Mouse (Mus musculus): Measurements from ENCODE around the gene Chaf1b.

Gene Chaf1b

GRCm38 (mm10) chr16:93912808-93913207 is 29.1 kb downstream of the Chaf1b start:
- DNase-seq (ENCODE audit: low spot score in 2 of 2): no peak

- peak in 1 of 2 experiments; percentile 36 for DNase-seq (ENCODE audit: low spot score in 2 of 2)
These were observed 30.3 kb downstream of the Chaf1b start for GRCm38 (mm10) chr16:93913881-93914576.

GRCm38 (mm10) chr16:93915338-93915849 is 31.7 kb downstream of the Chaf1b start:
- no peak for DNase-seq (ENCODE audit: low spot score in 2 of 2)

- peak; percentile 84 to 85 for DNase-seq (ENCODE audit: low spot score in 2 of 2)
These were observed 34.3 kb downstream of the Chaf1b start for GRCm38 (mm10) chr16:93917712-93918678.

- no peak for DNase-seq (ENCODE audit: low spot score in 2 of 2)
These were observed 35.0 kb downstream of the Chaf1b start for GRCm38 (mm10) chr16:93918679-93919060.

- no peak for DNase-seq (ENCODE audit: low spot score in 2 of 2)
These were observed 35.5 kb downstream of the Chaf1b start for GRCm38 (mm10) chr16:93919189-93919588.

GRCm38 (mm10) chr16:93920673-93921072 is 37.0 kb downstream of the Chaf1b start:
- DNase-seq (ENCODE audit: low spot score in 2 of 2): no peak

- DNase-seq (ENCODE audit: low spot score in 2 of 2): no peak
These were observed 39.2 kb downstream of the Chaf1b start for GRCm38 (mm10) chr16:93922835-93923389.

GRCm38 (mm10) chr16:93923788-93924187 is 40.1 kb downstream of the Chaf1b start:
- no peak for DNase-seq (ENCODE audit: low spot score in 2 of 2)

- no peak for DNase-seq (ENCODE audit: low spot score in 2 of 2)
These were observed 42.1 kb downstream of the Chaf1b start for GRCm38 (mm10) chr16:93925684-93926247.

GRCm38 (mm10) chr16:93929370-93930032 is 45.8 kb downstream of the Chaf1b start:
- no peak for DNase-seq (ENCODE audit: low spot score in 2 of 2)

- DNase-seq (ENCODE audit: low spot score in 2 of 2): no peak
These were observed 48.8 kb downstream of the Chaf1b start for GRCm38 (mm10) chr16:93932185-93933168.

- no peak for DNase-seq (ENCODE audit: low spot score in 2 of 2)
These were observed 50.9 kb downstream of the Chaf1b start for GRCm38 (mm10) chr16:93934588-93934987.

GRCm38 (mm10) chr16:93935009-93935408 is 51.3 kb downstream of the Chaf1b start:
- DNase-seq (ENCODE audit: low spot score in 2 of 2): no peak

- peak; percentile 53 to 63 for DNase-seq (ENCODE audit: low spot score in 2 of 2)
These were observed 54.7 kb downstream of the Chaf1b start for GRCm38 (mm10) chr16:93938400-93938846.

GRCm38 (mm10) chr16:93939961-93940360 is 56.3 kb downstream of the Chaf1b start:
- DNase-seq (ENCODE audit: low spot score in 2 of 2): no peak

- no peak for DNase-seq (ENCODE audit: low spot score in 2 of 2)
These were observed 58.3 kb downstream of the Chaf1b start for GRCm38 (mm10) chr16:93941781-93942567.

- no peak for DNase-seq (ENCODE audit: low spot score in 2 of 2)
These were observed 59.2 kb downstream of the Chaf1b start for GRCm38 (mm10) chr16:93942796-93943502.
